Mouse (Mus musculus) hindbrain, embryonic 15.5 days (tissue): ENCODE results near the gene BC052040. TPM values are rescaled to one million over a fixed set of nuclear protein-coding genes. Genes with fewer than 3 reads are reported as not detected.

ENCODE experiments used
- ATAC-seq: fragments of 200-750 bp; cut with Nextera tagmentation; 2 replicates; pipeline ENCODE4 v1.8.0; 2017; ENCODE audit warnings: low read depth, moderate number of reproducible peaks, moderate TSS enrichment; ENCODE audit not compliant: low FRiP score
- H3K27ac ChIP-seq: fragments of 300-500 bp; sonication (generic); replicated peaks from 2 replicates; pipeline ENCODE4 v1.5.1; 2015; ENCODE audit warnings: mild to moderate bottlenecking, inconsistent platforms
- H3K27me3 ChIP-seq: fragments of 300-500 bp; sonication (generic); 2 replicates; pipeline ENCODE4 v1.6.1; 2015; ENCODE audit warnings: control low read depth, inconsistent platforms
- H3K36me3 ChIP-seq: fragments of 300-500 bp; sonication (generic); 2 replicates; pipeline ENCODE4 v1.6.1; 2015; ENCODE audit warnings: control low read depth, inconsistent platforms
- H3K4me1 ChIP-seq: fragments of 300-500 bp; sonication (generic); replicated peaks from 2 replicates; pipeline ENCODE4 v1.6.1; 2015; ENCODE audit warnings: control low read depth, inconsistent platforms
- H3K4me2 ChIP-seq: fragments of 300-500 bp; sonication (generic); 2 replicates; pipeline ENCODE4 v1.6.1; 2015; ENCODE audit warnings: moderate library complexity, mild to moderate bottlenecking, inconsistent platforms
- H3K4me3 ChIP-seq: fragments of 300-500 bp; sonication (generic); 2 replicates; pipeline ENCODE4 v1.5.1; 2015; ENCODE audit warnings: mild to moderate bottlenecking, inconsistent platforms
- H3K9ac ChIP-seq: fragments of 300-500 bp; sonication (generic); 2 replicates; pipeline ENCODE4 v1.6.1; 2015; ENCODE audit warnings: inconsistent platforms
- H3K9me3 ChIP-seq: fragments of 300-500 bp; sonication (generic); 2 replicates; pipeline ENCODE4 v1.6.1; 2016; ENCODE audit warnings: control low read depth, inconsistent platforms
- WGBS: fragments of 180-500 bp; shearing (Covaris S2); methylation state at CpG from one replicate; pipeline ENCODE4 v1.1.7; 2015; 5-methylcytosine and 5-hydroxymethylcytosine counted together
- polyA plus RNA-seq: library from polyadenylated mRNA; unstranded; fragments of >200 nt; fragmentation: Nextera tagmentation; extraction: Ambion mirVana; gene quantifications from 2 replicates; pipeline ENCODE4 v1.2.1, GENCODE M21; 2015

BC052040 gene
- polyA plus RNA-seq, 1 experiment from 2014 or later = 21.3 TPM

DNA sequence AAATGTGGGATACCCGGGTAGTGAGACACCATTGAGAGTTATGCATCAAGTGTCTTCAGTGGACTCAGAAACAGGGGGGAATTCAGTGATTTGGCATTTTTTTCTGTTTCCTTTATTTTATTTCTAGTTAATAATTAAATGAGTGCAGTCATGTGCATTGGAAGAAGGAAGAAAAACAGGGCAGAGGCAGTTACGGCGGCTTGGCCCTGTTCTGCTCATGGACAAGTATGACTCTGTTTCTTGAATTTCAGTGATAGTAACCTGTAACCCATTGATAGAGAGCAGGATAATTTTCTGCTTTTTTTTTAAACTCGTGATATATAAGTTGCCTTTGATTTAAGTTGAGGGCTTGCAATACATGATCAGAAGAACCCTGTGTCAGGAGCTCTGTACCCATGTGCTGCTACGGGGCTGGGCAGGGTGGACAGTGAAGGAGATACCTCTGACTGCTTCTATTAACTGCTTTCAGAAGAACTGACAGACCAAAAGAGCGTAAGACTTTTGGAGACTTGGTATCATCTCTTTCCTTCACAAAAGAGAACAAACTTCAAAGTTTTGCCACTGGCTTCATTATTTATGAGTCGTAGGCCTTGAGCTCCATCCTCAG is 91.6 kb downstream of the BC052040 start:
- no peaks in the 10 kb centered on the region for H3K4me1 ChIP-seq
- no peak overlapping the region for H3K4me2 ChIP-seq
- no peaks in the 10 kb centered on the region for H3K36me3 ChIP-seq
- H3K4me3 ChIP-seq = no peak overlapping the region
- ATAC-seq = no peak
- 93% methylated on average over 7 of the region's 7 CpGs for WGBS
- H3K9ac ChIP-seq = no peak overlapping the region
- no peaks in the 10 kb centered on the region for H3K9me3 ChIP-seq
- H3K27ac ChIP-seq = no peak overlapping the region
- no peaks in the 10 kb centered on the region for H3K27me3 ChIP-seq

DNA sequence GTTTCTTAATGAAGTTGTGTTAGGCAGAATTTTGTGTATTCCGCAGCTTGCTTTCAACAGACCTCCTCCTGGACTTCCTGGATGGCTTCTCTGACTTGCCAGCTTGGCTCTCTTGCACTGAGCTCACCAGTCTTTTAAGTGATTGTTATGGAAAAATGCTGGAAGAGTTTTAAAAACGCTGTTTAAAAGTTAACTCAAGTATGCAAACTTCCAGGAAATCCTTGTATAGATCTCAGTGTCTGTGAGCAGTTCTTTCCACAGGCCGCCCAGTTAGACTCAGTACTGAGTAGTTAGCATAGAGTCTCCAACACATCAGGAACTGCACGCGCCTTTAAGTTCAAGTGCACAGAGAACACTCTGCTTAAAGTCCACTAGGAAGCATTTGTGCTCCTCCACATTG is 97.3 kb downstream of the BC052040 start:
- Histone ChIP-seq H3K36me3 (no peaks in the 10 kb centered on the region), H3K9me3 (no peaks in the 10 kb centered on the region), H3K4me3 (no peak overlapping the region), H3K4me2 (no peak overlapping the region), H3K9ac (no peak overlapping the region), H3K4me1 (no peaks in the 10 kb centered on the region), H3K27ac (no peak overlapping the region), H3K27me3 (no peaks in the 10 kb centered on the region)
- no peak for ATAC-seq
- WGBS = 81% methylated on average over 5 of the region's 5 CpGs

DNA sequence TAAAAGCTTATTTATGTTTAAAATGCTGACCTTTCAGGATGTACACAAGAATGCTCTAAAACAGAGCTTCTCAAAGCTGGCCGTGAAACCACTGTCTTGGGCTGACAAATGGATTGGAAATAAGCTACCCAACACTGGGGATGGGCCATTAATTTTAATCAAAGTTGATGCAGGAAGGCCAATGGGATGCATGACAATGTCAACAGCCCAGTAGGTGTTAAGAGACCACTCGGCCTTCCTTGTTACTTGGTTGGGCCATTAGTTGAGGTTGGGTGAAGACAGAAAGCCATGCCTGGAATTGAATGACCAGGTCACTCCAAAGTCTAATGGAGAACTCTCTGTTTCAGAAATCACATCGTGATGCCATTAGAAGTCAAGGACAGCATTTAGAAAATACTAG is 103.7 kb downstream of the BC052040 start:
- no peak for ATAC-seq
- H3K4me1 ChIP-seq = peaks cover 4% of the 10 kb centered on the region
- H3K36me3 ChIP-seq = no peaks in the 10 kb centered on the region
- H3K27ac ChIP-seq = no peak overlapping the region
- no peak overlapping the region for H3K4me3 ChIP-seq
- H3K4me2 ChIP-seq = no peak overlapping the region
- WGBS = 48% methylated on average over 3 of the region's 3 CpGs
- H3K27me3 ChIP-seq = no peaks in the 10 kb centered on the region
- no peak overlapping the region for H3K9ac ChIP-seq
- H3K9me3 ChIP-seq = no peaks in the 10 kb centered on the region

DNA sequence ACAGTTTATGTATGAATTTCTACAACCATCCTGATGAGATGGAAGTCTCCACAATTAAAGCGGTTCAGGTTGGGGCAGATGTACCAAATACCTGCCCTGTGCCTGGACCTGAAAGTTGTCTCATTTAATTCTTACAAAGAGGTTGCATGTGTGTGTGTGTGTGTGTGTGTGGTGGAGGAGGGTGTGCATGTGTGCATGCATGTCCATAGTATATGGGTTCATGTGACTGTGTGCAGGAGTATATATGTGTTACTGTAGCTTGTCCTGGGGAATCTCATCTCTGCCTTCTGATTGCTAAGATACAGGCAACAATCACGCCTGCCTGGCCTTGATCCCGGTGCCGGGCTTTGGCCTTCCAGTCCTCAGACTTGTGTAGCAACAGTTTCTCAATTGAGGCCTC is 106.1 kb downstream of the BC052040 start:
- H3K27ac ChIP-seq = no peak overlapping the region
- no peaks in the 10 kb centered on the region for H3K27me3 ChIP-seq
- H3K4me1 ChIP-seq = peaks cover 4% of the 10 kb centered on the region
- no peak overlapping the region for H3K9ac ChIP-seq
- H3K9me3 ChIP-seq = no peaks in the 10 kb centered on the region
- no peak overlapping the region for H3K4me3 ChIP-seq
- no peaks in the 10 kb centered on the region for H3K36me3 ChIP-seq
- 79% methylated on average over 4 of the region's 4 CpGs for WGBS
- ATAC-seq = peak; percentile 38; the same call in 1 of the 2 replicates
- H3K4me2 ChIP-seq = no peak overlapping the region

DNA sequence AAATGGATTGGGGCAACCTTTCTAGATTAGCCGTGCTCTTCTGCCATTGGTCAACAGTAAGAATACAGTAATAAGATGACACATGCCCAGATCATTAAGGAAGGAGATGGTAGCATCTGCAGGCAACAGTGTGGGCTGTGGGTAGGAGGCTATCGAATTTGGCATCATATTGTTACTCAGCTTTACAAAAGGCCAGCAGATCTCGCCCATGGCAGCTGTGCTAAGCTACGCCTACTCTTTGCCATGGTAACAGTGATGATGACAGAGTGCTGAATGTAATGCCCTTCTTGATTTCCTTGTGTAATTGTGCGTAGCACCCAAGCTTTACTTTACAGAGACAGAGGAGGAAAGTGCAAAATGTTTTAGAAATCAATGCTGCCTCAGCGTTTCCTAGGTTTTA is 106.8 kb downstream of the BC052040 start:
- peak; percentile 77; the same call in 1 of the 2 replicates for ATAC-seq
- 42% methylated on average over 6 of the region's 6 CpGs for WGBS
- Histone ChIP-seq H3K9ac (no peak overlapping the region), H3K4me2 (no peak overlapping the region), H3K4me1 (peaks cover 4% of the 10 kb centered on the region), H3K27me3 (no peaks in the 10 kb centered on the region), H3K4me3 (no peak overlapping the region), H3K36me3 (no peaks in the 10 kb centered on the region), H3K9me3 (no peaks in the 10 kb centered on the region), H3K27ac (peak overlapping the region; percentile 23)

DNA sequence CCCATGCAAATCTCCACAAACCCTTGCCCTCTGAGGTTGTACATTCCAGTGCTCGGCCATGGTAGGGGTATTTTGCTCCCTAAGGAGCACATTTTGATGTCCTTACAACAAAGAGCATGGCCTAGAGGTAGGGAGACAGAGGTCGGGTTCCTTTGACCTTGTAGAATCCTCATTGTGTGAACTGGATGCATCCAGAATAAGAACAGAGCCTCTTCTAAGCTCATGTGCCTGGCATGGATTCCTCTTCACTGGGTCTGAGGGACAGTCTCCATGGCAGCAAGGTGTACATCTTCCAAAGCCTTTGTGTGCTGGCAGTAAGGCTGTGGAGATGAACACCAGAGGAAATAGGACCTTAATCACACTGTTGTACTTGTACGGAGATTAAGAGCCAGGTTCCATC is 112.3 kb downstream of the BC052040 start:
- H3K4me3 ChIP-seq = no peak overlapping the region
- WGBS = 62% methylated on average over 3 of the region's 3 CpGs
- H3K9me3 ChIP-seq = no peaks in the 10 kb centered on the region
- no peak overlapping the region for H3K27ac ChIP-seq
- H3K27me3 ChIP-seq = no peaks in the 10 kb centered on the region
- H3K4me2 ChIP-seq = no peak overlapping the region
- H3K4me1 ChIP-seq = no peaks in the 10 kb centered on the region
- ATAC-seq = no peak
- no peaks in the 10 kb centered on the region for H3K36me3 ChIP-seq
- no peak overlapping the region for H3K9ac ChIP-seq

DNA sequence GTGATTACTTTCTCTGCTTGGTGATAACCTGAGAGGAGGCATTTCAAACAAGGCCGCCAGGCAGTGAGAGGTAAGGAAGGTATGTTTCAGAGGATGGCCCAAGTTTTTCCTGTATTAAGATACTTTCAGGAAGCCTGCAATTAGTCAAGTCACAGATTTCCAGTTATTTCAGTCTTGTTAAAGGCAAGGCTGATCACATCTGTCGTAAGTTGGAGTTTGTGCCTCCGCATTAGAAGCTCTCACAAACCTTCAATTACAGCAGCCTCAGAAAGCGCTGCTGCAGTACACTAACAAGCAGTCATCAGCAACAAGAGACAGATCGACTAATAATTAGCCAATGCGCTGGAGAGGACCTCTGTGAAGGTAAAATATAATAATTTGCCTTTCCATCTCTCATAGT is 112.9 kb downstream of the BC052040 start:
- H3K9me3 ChIP-seq = no peaks in the 10 kb centered on the region
- no peak overlapping the region for H3K4me2 ChIP-seq
- H3K27ac ChIP-seq = no peak overlapping the region
- 83% methylated on average over 6 of the region's 6 CpGs for WGBS
- H3K36me3 ChIP-seq = no peaks in the 10 kb centered on the region
- H3K27me3 ChIP-seq = no peaks in the 10 kb centered on the region
- ATAC-seq = no peak
- no peaks in the 10 kb centered on the region for H3K4me1 ChIP-seq
- H3K4me3 ChIP-seq = no peak overlapping the region
- H3K9ac ChIP-seq = no peak overlapping the region

DNA sequence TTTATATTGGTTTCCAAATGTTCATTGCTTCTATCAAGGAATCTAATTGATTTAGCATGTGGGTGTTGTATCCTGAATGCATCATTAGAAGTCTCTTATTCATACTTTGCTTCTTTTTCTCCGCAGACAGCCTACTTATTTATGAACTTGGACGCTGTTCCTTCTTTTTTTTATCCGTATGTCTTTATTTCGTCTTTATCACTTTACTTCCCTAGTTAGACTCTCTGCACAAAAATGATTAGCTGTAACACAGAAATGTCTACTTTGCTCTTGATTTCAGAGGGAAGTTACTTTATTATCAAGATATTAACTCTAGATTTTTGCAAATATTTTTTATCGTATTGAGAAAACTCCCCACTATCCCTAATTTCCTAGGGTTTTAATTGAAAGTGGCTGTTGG is 117.5 kb downstream of the BC052040 start:
- Histone ChIP-seq H3K4me2 (no peak overlapping the region), H3K4me3 (no peak overlapping the region), H3K27me3 (no peaks in the 10 kb centered on the region), H3K36me3 (no peaks in the 10 kb centered on the region), H3K27ac (no peak overlapping the region), H3K9ac (no peak overlapping the region), H3K9me3 (no peaks in the 10 kb centered on the region), H3K4me1 (no peaks in the 10 kb centered on the region)
- WGBS = 84% methylated on average over 5 of the region's 5 CpGs
- ATAC-seq = no peak

DNA sequence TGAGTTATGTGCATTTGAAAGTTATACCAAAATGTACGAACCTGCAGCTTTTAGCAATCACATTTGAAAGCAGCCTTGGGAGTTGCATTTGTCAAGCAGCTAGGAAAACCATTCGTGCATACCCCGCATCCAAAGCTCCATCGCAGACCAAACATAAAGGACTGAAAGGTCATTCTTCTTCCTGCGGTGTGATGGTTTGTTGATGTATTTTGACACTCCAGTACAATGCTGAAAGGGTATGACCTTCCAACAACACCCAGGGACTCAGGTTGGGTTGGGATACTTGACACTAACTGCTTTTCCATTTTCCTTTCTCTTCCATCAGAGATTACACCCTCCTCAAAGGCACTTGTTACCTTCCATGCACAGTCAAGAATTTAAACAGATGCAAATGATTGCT is 121.1 kb downstream of the BC052040 start:
- Histone ChIP-seq H3K4me1 (no peaks in the 10 kb centered on the region), H3K9me3 (no peaks in the 10 kb centered on the region), H3K36me3 (no peaks in the 10 kb centered on the region), H3K27ac (no peak overlapping the region), H3K4me2 (no peak overlapping the region), H3K9ac (no peak overlapping the region), H3K27me3 (no peaks in the 10 kb centered on the region), H3K4me3 (no peak overlapping the region)
- ATAC-seq = no peak
- 30% methylated on average over 5 of the region's 5 CpGs for WGBS

DNA sequence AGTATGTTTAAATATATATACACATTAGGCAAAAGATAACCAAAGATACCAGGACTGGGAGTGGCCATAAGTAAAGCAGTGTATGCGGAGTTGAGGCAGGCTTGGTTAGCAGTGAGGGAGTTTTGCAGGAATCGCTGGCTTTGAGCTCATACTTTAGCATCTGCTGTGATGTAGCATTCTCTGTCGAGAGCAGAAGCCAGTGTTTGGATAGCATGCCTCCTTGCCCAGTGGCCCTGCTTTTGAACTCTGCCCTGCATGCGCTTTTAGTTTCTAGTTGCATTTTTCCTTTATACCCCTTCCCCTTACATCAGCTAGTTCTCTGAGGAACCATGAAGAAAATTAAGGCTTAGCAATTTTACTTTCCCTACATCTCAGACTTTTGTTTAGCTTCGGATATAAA is 136.0 kb downstream of the BC052040 start:
- 76% methylated on average over 5 of the region's 5 CpGs for WGBS
- H3K36me3 ChIP-seq = no peaks in the 10 kb centered on the region
- no peak overlapping the region for H3K27ac ChIP-seq
- no peak overlapping the region for H3K4me3 ChIP-seq
- no peaks in the 10 kb centered on the region for H3K27me3 ChIP-seq
- no peaks in the 10 kb centered on the region for H3K9me3 ChIP-seq
- no peak overlapping the region for H3K9ac ChIP-seq
- no peak for ATAC-seq
- no peaks in the 10 kb centered on the region for H3K4me1 ChIP-seq
- H3K4me2 ChIP-seq = no peak overlapping the region

DNA sequence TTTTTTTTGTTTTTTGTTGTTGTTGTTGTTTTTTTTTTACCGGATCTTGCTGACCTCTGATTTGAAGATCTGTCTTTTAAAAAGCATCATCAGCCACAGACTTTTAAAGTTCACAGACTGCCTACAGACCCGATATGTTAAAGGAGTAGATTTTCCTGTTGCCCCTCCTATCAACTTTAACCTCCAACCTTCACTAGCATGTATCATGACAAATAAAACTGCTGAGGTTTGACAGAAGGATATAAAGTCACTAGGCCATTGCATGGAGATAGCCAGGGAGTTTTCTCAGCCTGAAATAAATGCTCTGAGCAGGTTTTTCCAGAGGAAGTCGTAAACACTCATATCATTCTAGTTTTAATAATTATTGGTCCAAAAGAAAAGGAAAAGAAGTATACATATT is 136.5 kb downstream of the BC052040 start:
- H3K27ac ChIP-seq = no peak overlapping the region
- H3K27me3 ChIP-seq = no peaks in the 10 kb centered on the region
- no peaks in the 10 kb centered on the region for H3K9me3 ChIP-seq
- H3K4me2 ChIP-seq = no peak overlapping the region
- H3K4me3 ChIP-seq = no peak overlapping the region
- no peak overlapping the region for H3K9ac ChIP-seq
- no peaks in the 10 kb centered on the region for H3K36me3 ChIP-seq
- H3K4me1 ChIP-seq = no peaks in the 10 kb centered on the region
- 86% methylated on average over 3 of the region's 3 CpGs for WGBS
- no peak for ATAC-seq

DNA sequence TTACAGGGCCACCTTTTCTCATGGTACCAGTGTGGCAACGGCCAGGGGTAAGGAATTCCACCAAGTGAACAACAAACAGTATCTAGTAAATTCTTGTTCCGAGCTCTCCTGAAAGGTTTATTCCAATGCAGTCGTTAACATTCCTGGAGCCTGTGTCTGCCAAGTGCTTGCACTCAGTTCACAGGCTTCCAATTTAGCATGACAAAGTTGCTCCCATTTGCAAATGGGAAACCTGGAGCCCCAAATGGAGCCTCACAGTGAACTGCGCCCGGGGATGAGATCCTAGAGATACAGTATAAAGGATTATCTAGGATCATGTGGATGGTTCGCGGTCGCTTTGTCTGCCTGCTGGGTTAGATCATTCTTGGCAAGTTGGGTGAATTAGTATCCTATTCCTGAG is 141.9 kb downstream of the BC052040 start:
- peaks cover 19% of the 10 kb centered on the region for H3K4me1 ChIP-seq
- H3K9me3 ChIP-seq = no peaks in the 10 kb centered on the region
- H3K27me3 ChIP-seq = no peaks in the 10 kb centered on the region
- H3K27ac ChIP-seq = no peak overlapping the region
- no peak overlapping the region for H3K9ac ChIP-seq
- ATAC-seq = no peak
- WGBS = 15% methylated on average over 8 of the region's 8 CpGs
- no peak overlapping the region for H3K4me3 ChIP-seq
- H3K36me3 ChIP-seq = no peaks in the 10 kb centered on the region
- H3K4me2 ChIP-seq = no peak overlapping the region

DNA sequence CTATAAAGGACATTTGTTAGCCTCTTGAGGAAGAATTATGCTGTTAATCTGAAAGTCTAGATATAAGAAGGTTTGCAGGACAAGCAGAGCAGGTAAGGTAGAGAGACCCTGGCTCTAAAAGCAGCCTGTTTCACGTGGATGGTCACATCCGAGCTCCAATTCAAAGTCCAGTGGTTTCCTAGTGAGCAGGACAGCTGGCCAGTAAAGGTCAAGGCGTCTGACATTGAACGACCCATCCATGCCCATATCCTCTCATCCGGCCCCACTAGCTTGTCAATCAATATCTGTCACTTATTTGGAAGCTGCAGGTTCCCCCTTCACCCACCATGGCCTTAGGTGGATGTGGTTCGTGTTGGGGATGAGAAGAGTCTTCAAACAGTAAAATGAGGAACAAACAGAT is 142.7 kb downstream of the BC052040 start:
- H3K9ac ChIP-seq = no peak overlapping the region
- 53% methylated on average over 6 of the region's 6 CpGs for WGBS
- no peak overlapping the region for H3K27ac ChIP-seq
- no peaks in the 10 kb centered on the region for H3K27me3 ChIP-seq
- no peak overlapping the region for H3K4me3 ChIP-seq
- no peaks in the 10 kb centered on the region for H3K9me3 ChIP-seq
- H3K4me1 ChIP-seq = peaks cover 19% of the 10 kb centered on the region
- H3K4me2 ChIP-seq = no peak overlapping the region
- no peaks in the 10 kb centered on the region for H3K36me3 ChIP-seq
- no peak for ATAC-seq
